Mouse (Mus musculus): ENCODE data around the gene Cox10. TPM values are rescaled to one million over a fixed set of nuclear protein-coding genes. Genes with fewer than 3 reads are reported as not detected.

Cox10 gene
- total RNA-seq, 2 experiments from 2014 or later = 33.2 to 38.5 TPM

DNA sequence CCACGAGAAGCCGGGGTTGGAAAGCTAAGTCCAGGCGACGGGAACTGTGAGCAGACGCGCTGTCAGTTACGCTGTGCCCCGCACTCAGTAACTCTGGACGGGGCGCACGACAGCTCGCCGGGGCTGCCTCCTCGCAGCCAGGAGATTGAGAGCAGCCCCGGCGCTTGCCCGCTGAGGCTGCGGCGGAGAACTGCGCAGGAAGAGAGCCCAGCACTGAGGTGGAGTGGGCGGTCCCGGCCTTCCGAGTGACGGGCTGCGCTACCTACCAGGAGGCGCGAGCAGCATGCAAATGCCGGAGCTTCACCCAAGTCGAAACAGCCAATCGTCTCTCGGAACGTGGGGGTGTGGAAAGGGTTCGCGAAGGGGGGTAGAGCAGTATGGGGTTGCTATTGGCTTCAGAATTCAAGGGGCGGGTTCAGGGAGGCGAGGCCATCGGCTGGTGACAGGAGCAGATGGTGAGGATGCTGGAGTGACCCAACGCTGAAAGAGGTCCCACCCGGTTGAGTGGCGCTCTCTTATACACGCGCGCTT lies 157.1 kb downstream of the Cox10 start, which contains the start of gene Hs3st3b1:
Gene Hs3st3b1 (minus strand): TSS at position 200 of the 531 bp plus-strand sequence.
- peak; percentile 91 for ATAC-seq (replicated peaks; ENCODE audit: low FRiP score, low TSS enrichment, poor library complexity, severe bottlenecking)

- no peak for ATAC-seq (replicated peaks; ENCODE audit: low FRiP score, low TSS enrichment, poor library complexity, severe bottlenecking)
Observed at GRCm38 (mm10) chr11:63921044-63921951, 158.0 kb downstream of the Cox10 start.

GRCm38 (mm10) chr11:63920531-63920930 lies 158.7 kb downstream of the Cox10 start:
- peak; percentile 56 for ATAC-seq (replicated peaks; ENCODE audit: low FRiP score, low TSS enrichment, poor library complexity, severe bottlenecking)

GRCm38 (mm10) chr11:63919211-63920098 lies 159.8 kb downstream of the Cox10 start:
- no peak for ATAC-seq (replicated peaks; ENCODE audit: low FRiP score, low TSS enrichment, poor library complexity, severe bottlenecking)

GRCm38 (mm10) chr11:63918321-63919105 lies 160.8 kb downstream of the Cox10 start:
- no peak for ATAC-seq (replicated peaks; ENCODE audit: low FRiP score, low TSS enrichment, poor library complexity, severe bottlenecking)

- ATAC-seq (replicated peaks; ENCODE audit: low FRiP score, low TSS enrichment, poor library complexity, severe bottlenecking) = no peak
Observed at GRCm38 (mm10) chr11:63917561-63917960, 161.7 kb downstream of the Cox10 start.

GRCm38 (mm10) chr11:63914388-63914787 lies 164.9 kb downstream of the Cox10 start:
- ATAC-seq (replicated peaks; ENCODE audit: low FRiP score, low TSS enrichment, poor library complexity, severe bottlenecking) = peak; percentile 92

DNA sequence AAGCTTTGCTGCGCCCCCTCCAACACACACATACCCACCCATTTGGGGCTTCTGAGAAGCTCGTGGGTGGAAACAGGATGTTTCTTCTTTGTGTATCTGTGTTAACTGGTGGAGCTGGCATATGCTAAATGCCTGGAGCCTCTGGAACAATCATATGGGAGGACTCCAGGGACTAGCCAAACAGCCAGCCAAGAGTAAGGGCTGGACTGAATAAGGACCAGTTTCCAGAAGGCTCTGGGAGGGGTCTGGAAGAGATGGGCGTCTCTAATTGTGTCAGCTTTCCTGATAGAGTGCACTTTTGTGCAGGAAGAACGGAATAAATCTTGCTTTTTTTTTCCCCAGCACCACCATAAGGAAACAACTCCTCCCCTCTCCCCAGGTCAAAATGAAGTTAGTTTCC lies 165.3 kb downstream of the Cox10 start:
- ATAC-seq (replicated peaks; ENCODE audit: low FRiP score, low TSS enrichment, poor library complexity, severe bottlenecking) = no peak

Other genes starting within 250 kb of the Cox10 start
- gene Hs3st3b1, start 157.2 kb downstream of the Cox10 start, total RNA-seq (2014; fragmentation: Nextera tagmentation) = 0.22 TPM in 1 of 2 replicates, not detected in the other
- 0.19 and 0.80 TPM in 2 replicates for gene Hs3st3b1, start 157.2 kb downstream of the Cox10 start, total RNA-seq (2017)

Data from megakaryocyte-erythroid progenitor cell, adult 5-6 weeks (primary cell).